Mouse (Mus musculus) liver, embryonic 12.5 days (tissue): ENCODE results near the gene Dnaaf5. TPM values are rescaled to one million over a fixed set of nuclear protein-coding genes. Genes with fewer than 3 reads are reported as not detected.
A peak's percentile ranks its signal among the peaks of the same experiment; 100 is the strongest.

ENCODE experiments used
- ATAC-seq: fragments of 200-750 bp; cut with Nextera tagmentation; 2 replicates; pipeline ENCODE4 v1.8.0; 2017; ENCODE audit warnings: moderate number of reproducible peaks, mild to moderate bottlenecking, moderate library complexity
- H3K27ac ChIP-seq: fragments of 300-500 bp; sonication (generic); 2 replicates; pipeline ENCODE4 v1.5.1; 2016; ENCODE audit warnings: mild to moderate bottlenecking
- H3K27me3 ChIP-seq: fragments of 300-500 bp; sonication (generic); replicated peaks from 2 replicates; pipeline ENCODE4 v1.6.1; 2016; ENCODE audit warnings: mild to moderate bottlenecking, moderate library complexity
- H3K36me3 ChIP-seq: fragments of 300-500 bp; sonication (generic); 2 replicates; pipeline ENCODE4 v1.6.1; 2016; ENCODE audit warnings: mild to moderate bottlenecking, moderate library complexity
- H3K4me1 ChIP-seq: fragments of 300-500 bp; sonication (generic); 2 replicates; pipeline ENCODE4 v1.6.1; 2016
- H3K4me2 ChIP-seq: fragments of 300-500 bp; sonication (generic); 2 replicates; pipeline ENCODE4 v1.6.1; 2016; ENCODE audit warnings: mild to moderate bottlenecking, moderate library complexity
- H3K4me3 ChIP-seq: fragments of 300-500 bp; sonication (generic); 2 replicates; pipeline ENCODE4 v1.5.1; 2016; ENCODE audit warnings: mild to moderate bottlenecking, moderate library complexity
- H3K9ac ChIP-seq: fragments of 300-500 bp; sonication (generic); 2 replicates; pipeline ENCODE4 v1.6.1; 2016; ENCODE audit warnings: mild to moderate bottlenecking, moderate library complexity
- H3K9me3 ChIP-seq: fragments of 300-500 bp; sonication (generic); replicated peaks from 2 replicates; pipeline ENCODE4 v1.6.1; 2016; ENCODE audit warnings: mild to moderate bottlenecking, moderate library complexity
- WGBS: fragments of 180-500 bp; shearing (Covaris S2); methylation state at CpG from one replicate; pipeline ENCODE4 v1.1.7; 2016; ENCODE audit not compliant: insufficient replicate concordance; 5-methylcytosine and 5-hydroxymethylcytosine counted together
- polyA plus RNA-seq: library from polyadenylated mRNA; unstranded; fragments of >200 nt; fragmentation: Nextera tagmentation; extraction: Ambion mirVana; gene quantifications from 2 replicates; pipeline ENCODE4 v1.2.1, GENCODE M21; 2016

The Dnaaf5 gene
- polyA plus RNA-seq, 1 experiment from 2014 or later, result 5.9 TPM

GRCm38 (mm10) chr5:139128476-139129065 is 21.5 kb upstream of the Dnaaf5 start:
- Histone ChIP-seq H3K4me1 (0 out of 2 replicates have a peak, but pooled peaks cover 2% of the 10 kb centered on the region), H3K36me3 (no peaks in the 10 kb centered on the region), H3K27me3 (peaks cover 44% of the 10 kb centered on the region), H3K9ac (no peak overlapping the region), H3K4me3 (0 out of 2 replicates have a peak overlapping the region, but pooled peaks have one; percentile 53), H3K27ac (no peak overlapping the region), H3K9me3 (no peaks in the 10 kb centered on the region), H3K4me2 (peak overlapping the region; percentile 67)
- 36% methylated on average over 12 of the region's 12 CpGs for WGBS
- ATAC-seq, result no peak

- Histone ChIP-seq H3K27ac (no peak overlapping the region), H3K4me1 (0 out of 2 replicates have a peak, but pooled peaks cover 2% of the 10 kb centered on the region), H3K9ac (no peak overlapping the region), H3K9me3 (no peaks in the 10 kb centered on the region), H3K4me2 (peak overlapping the region; percentile 67), H3K27me3 (peaks cover 44% of the 10 kb centered on the region), H3K4me3 (peak overlapping the region; percentile 53), H3K36me3 (no peaks in the 10 kb centered on the region)
- 12% methylated on average over 12 of the region's 12 CpGs for WGBS
- ATAC-seq, result peak; percentile 32; the same call in 1 of the 2 replicates
Observed at GRCm38 (mm10) chr5:139129078-139129477, 20.9 kb upstream of the Dnaaf5 start.

GRCm38 (mm10) chr5:139129572-139130151 is 20.4 kb upstream of the Dnaaf5 start:
- Histone ChIP-seq H3K4me1 (0 out of 2 replicates have a peak, but pooled peaks cover 2% of the 10 kb centered on the region), H3K4me3 (peak overlapping the region; percentile 53), H3K4me2 (peak overlapping the region; percentile 67), H3K27me3 (peaks cover 44% of the 10 kb centered on the region), H3K9me3 (no peaks in the 10 kb centered on the region), H3K9ac (no peak overlapping the region), H3K27ac (no peak overlapping the region), H3K36me3 (no peaks in the 10 kb centered on the region)
- 6% methylated on average over 54 of the region's 55 CpGs for WGBS
- ATAC-seq, result no peak

- H3K4me3 ChIP-seq, result no peak overlapping the region
- no peaks in the 10 kb centered on the region for H3K36me3 ChIP-seq
- 0 out of 2 replicates have a peak, but pooled peaks cover 2% of the 10 kb centered on the region for H3K4me1 ChIP-seq
- no peak for ATAC-seq
- WGBS, result 59% methylated on average over 5 of the region's 5 CpGs
- H3K27ac ChIP-seq, result no peak overlapping the region
- H3K9me3 ChIP-seq, result no peaks in the 10 kb centered on the region
- no peak overlapping the region for H3K9ac ChIP-seq
- no peak overlapping the region for H3K4me2 ChIP-seq
- H3K27me3 ChIP-seq, result peaks cover 44% of the 10 kb centered on the region
Observed at GRCm38 (mm10) chr5:139130351-139130750, 19.7 kb upstream of the Dnaaf5 start.

GRCm38 (mm10) chr5:139134501-139134900 is 15.5 kb upstream of the Dnaaf5 start:
- Histone ChIP-seq H3K27me3 (peaks cover 23% of the 10 kb centered on the region), H3K36me3 (no peaks in the 10 kb centered on the region), H3K4me1 (0 out of 2 replicates have a peak, but pooled peaks cover under 1% of the 10 kb centered on the region), H3K9ac (no peak overlapping the region), H3K9me3 (no peaks in the 10 kb centered on the region), H3K4me3 (no peak overlapping the region), H3K4me2 (no peak overlapping the region), H3K27ac (no peak overlapping the region)
- 69% methylated on average over 8 of the region's 8 CpGs for WGBS
- ATAC-seq, result no peak

GRCm38 (mm10) chr5:139136341-139136740 is 13.7 kb upstream of the Dnaaf5 start:
- Histone ChIP-seq H3K4me2 (no peak overlapping the region), H3K27me3 (peaks cover 8% of the 10 kb centered on the region), H3K4me1 (no peaks in the 10 kb centered on the region), H3K36me3 (no peaks in the 10 kb centered on the region), H3K9ac (no peak overlapping the region), H3K9me3 (no peaks in the 10 kb centered on the region), H3K27ac (no peak overlapping the region), H3K4me3 (no peak overlapping the region)
- no peak for ATAC-seq
- 54% methylated on average over 1 of the region's 1 CpGs for WGBS

GRCm38 (mm10) chr5:139137176-139137575 is 12.8 kb upstream of the Dnaaf5 start:
- no peak for ATAC-seq
- 76% methylated on average over 6 of the region's 6 CpGs for WGBS

GRCm38 (mm10) chr5:139138261-139138925 is 11.6 kb upstream of the Dnaaf5 start:
- no peaks in the 10 kb centered on the region for H3K4me1 ChIP-seq
- ATAC-seq, result no peak
- no peaks in the 10 kb centered on the region for H3K27me3 ChIP-seq
- H3K9me3 ChIP-seq, result no peaks in the 10 kb centered on the region
- no peaks in the 10 kb centered on the region for H3K36me3 ChIP-seq
- 70% methylated on average over 12 of the region's 12 CpGs for WGBS
- H3K4me3 ChIP-seq, result no peak overlapping the region
- H3K4me2 ChIP-seq, result no peak overlapping the region
- H3K9ac ChIP-seq, result no peak overlapping the region
- no peak overlapping the region for H3K27ac ChIP-seq

More at GRCm38 (mm10) chr5:139137176-139137575, 12.8 kb upstream of the Dnaaf5 start:
- H3K9ac ChIP-seq, result no peak overlapping the region
- no peaks in the 10 kb centered on the region for H3K9me3 ChIP-seq
- H3K4me3 ChIP-seq, result no peak overlapping the region
- no peak overlapping the region for H3K27ac ChIP-seq
- H3K27me3 ChIP-seq, result no peaks in the 10 kb centered on the region
- no peak overlapping the region for H3K4me2 ChIP-seq
- H3K36me3 ChIP-seq, result no peaks in the 10 kb centered on the region
- H3K4me1 ChIP-seq, result no peaks in the 10 kb centered on the region

- Histone ChIP-seq H3K4me3 (no peak overlapping the region), H3K4me1 (no peaks in the 10 kb centered on the region), H3K27me3 (no peaks in the 10 kb centered on the region), H3K36me3 (no peaks in the 10 kb centered on the region), H3K4me2 (no peak overlapping the region), H3K9me3 (no peaks in the 10 kb centered on the region), H3K27ac (no peak overlapping the region), H3K9ac (no peak overlapping the region)
- no peak for ATAC-seq
- 72% methylated on average over 8 of the region's 8 CpGs for WGBS
Observed at GRCm38 (mm10) chr5:139138926-139139472, 11.0 kb upstream of the Dnaaf5 start.

- Histone ChIP-seq H3K4me3 (no peak overlapping the region), H3K27ac (no peak overlapping the region), H3K4me2 (no peak overlapping the region), H3K36me3 (0 out of 2 replicates have a peak, but pooled peaks cover 4% of the 10 kb centered on the region), H3K9me3 (no peaks in the 10 kb centered on the region), H3K9ac (no peak overlapping the region), H3K27me3 (no peaks in the 10 kb centered on the region), H3K4me1 (no peaks in the 10 kb centered on the region)
- no peak for ATAC-seq
- WGBS, result 74% methylated on average over 9 of the region's 9 CpGs
Observed at GRCm38 (mm10) chr5:139140589-139140988, 9.4 kb upstream of the Dnaaf5 start.

- H3K9me3 ChIP-seq, result no peaks in the 10 kb centered on the region
- H3K27me3 ChIP-seq, result no peaks in the 10 kb centered on the region
- H3K4me3 ChIP-seq, result no peak overlapping the region
- no peak overlapping the region for H3K27ac ChIP-seq
- no peak overlapping the region for H3K9ac ChIP-seq
- no peak overlapping the region for H3K4me2 ChIP-seq
- 0 out of 2 replicates have a peak, but pooled peaks cover 4% of the 10 kb centered on the region for H3K36me3 ChIP-seq
- 64% methylated on average over 5 of the region's 5 CpGs for WGBS
- no peak for ATAC-seq
- H3K4me1 ChIP-seq, result no peaks in the 10 kb centered on the region
Observed at GRCm38 (mm10) chr5:139141326-139141725, 8.7 kb upstream of the Dnaaf5 start.

GRCm38 (mm10) chr5:139143890-139144289 is 6.1 kb upstream of the Dnaaf5 start:
- no peak for ATAC-seq
- 64% methylated on average over 3 of the region's 3 CpGs for WGBS
- Histone ChIP-seq H3K9me3 (no peaks in the 10 kb centered on the region), H3K4me2 (no peak overlapping the region), H3K27me3 (no peaks in the 10 kb centered on the region), H3K4me3 (no peak overlapping the region), H3K4me1 (peaks cover 5% of the 10 kb centered on the region), H3K27ac (no peak overlapping the region), H3K9ac (no peak overlapping the region), H3K36me3 (0 out of 2 replicates have a peak, but pooled peaks cover 4% of the 10 kb centered on the region)
